8 mouse cellular contexts compared by ENCODE assay signal in the genomic region with DNA sequence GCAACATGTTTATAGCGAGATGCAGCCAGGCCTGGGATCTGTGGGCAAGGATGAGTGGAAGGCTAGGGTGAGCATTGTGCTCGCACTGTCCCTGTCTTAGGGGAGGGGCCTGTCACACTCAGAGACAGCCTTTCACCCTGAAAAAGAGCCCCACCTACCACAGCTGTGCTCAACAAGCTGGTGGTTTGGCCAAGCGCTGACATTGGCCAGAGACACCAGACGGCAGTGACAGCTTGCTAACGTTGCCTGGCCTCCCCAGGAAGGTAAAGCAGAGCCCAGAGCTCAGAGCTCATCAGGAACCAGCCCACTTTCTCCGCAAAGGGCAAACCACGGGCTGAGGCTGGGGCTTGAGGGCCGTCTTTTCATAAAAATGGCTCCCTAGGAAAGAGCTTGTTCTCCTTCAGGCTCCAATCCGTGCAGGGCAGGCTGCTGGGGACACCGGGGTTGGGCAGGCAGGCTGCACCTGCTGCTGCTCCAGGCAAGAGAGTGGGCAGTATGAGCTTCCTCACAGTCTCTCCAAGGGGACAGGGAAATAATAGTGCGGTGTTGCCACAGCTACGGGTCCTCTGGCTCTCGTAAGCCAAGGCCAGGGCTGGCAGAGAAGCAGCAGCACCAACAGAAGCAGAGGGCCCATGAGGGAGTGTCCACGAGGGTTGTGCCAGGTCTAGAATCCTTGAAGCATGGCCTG. TPM values are rescaled to one million over a fixed set of nuclear protein-coding genes. Genes with fewer than 3 reads are reported as not detected.
DNase-seq lines count a peak whose midpoint lies in the region; ATAC-seq and TF ChIP-seq lines count a peak whose summit lies in the region.

No protein-coding gene starts in this region.

- no peak for TF ChIP-seq CTCF in midbrain, postnatal 0 days (IDR thresholded peaks at IDR 0.05)

- H3K27me3 ChIP-seq in embryonic facial prominence, embryonic 14.5 days (replicated peaks; ENCODE audit: control insufficient read depth, insufficient read depth, low read length), result peaks cover 25% of the 10 kb centered on the region
- H3K27me3 ChIP-seq in midbrain, postnatal 0 days (ENCODE audit: insufficient read depth, low read length), result no peaks in the 10 kb centered on the region

- ATAC-seq in embryonic facial prominence, embryonic 14.5 days (ENCODE audit: low read depth), result peak; percentile 43; the same call in 1 of the 2 replicates
- ATAC-seq in midbrain, postnatal 0 days (ENCODE audit: low FRiP score), result peak; percentile 29; the same call in 1 of the 2 replicates

- H3K27ac ChIP-seq in embryonic facial prominence, embryonic 14.5 days (replicated peaks; ENCODE audit: low read depth, low read length), result no peak overlapping the region; the same call in 1 of the 2 replicates
- peak overlapping the region; percentile 32; the same call in 1 of the 2 replicates for H3K27ac ChIP-seq in midbrain, postnatal 0 days (ENCODE audit: low read depth, low read length)

- DNase-seq in layer of hippocampus, adult 11-12 months (ENCODE audit: low spot score), result peak; percentile 54
- no peak for DNase-seq in layer of hippocampus, postnatal 14 days (ENCODE audit: low spot score in 2 of 2)
- DNase-seq in adrenal gland, postnatal 25 days, result peak; percentile 53
- DNase-seq in embryonic facial prominence, embryonic 14.5 days (ENCODE audit: low spot score), result peak; percentile 50
- DNase-seq in midbrain, postnatal 0 days (ENCODE audit: low spot score), result peak; percentile 86
- no peak for DNase-seq in urinary bladder, postnatal 36 days (ENCODE audit: low spot score in 2 of 2)
- DNase-seq in embryo, embryonic 9.5 days (ENCODE audit: extremely low spot score), result no peak
- DNase-seq in right cerebral cortex, postnatal 14 days, result no peak

- no peak overlapping the region for H3K4me3 ChIP-seq in embryonic facial prominence, embryonic 14.5 days (ENCODE audit: low read depth, low read length)
- H3K4me3 ChIP-seq in midbrain, postnatal 0 days (ENCODE audit: low read depth, low read length), result no peak overlapping the region

- no peaks in the 10 kb centered on the region for H3K9me3 ChIP-seq in embryonic facial prominence, embryonic 14.5 days (ENCODE audit: control insufficient read depth, low read length)
- no peaks in the 10 kb centered on the region for H3K9me3 ChIP-seq in midbrain, postnatal 0 days (ENCODE audit: low read length)

- WGBS in embryonic facial prominence, embryonic 14.5 days, result 49% methylated on average over 14 of the region's 14 CpGs
- 40% methylated on average over 14 of the region's 14 CpGs for WGBS in midbrain, postnatal 0 days

- no peak overlapping the region for H3K4me2 ChIP-seq in embryonic facial prominence, embryonic 14.5 days (ENCODE audit: low read depth, low read length)
- no peak overlapping the region for H3K4me2 ChIP-seq in midbrain, postnatal 0 days (ENCODE audit: low read depth, low read length, poor library complexity, severe bottlenecking)

- H3K4me1 ChIP-seq in embryonic facial prominence, embryonic 14.5 days (ENCODE audit: control insufficient read depth, insufficient read depth, low read length), result peaks cover 19% of the 10 kb centered on the region
- H3K4me1 ChIP-seq in midbrain, postnatal 0 days (ENCODE audit: insufficient read depth, low read length), result peaks cover 21% of the 10 kb centered on the region

- H3K9ac ChIP-seq in embryonic facial prominence, embryonic 14.5 days (ENCODE audit: low read depth, low read length), result no peak overlapping the region
- H3K9ac ChIP-seq in midbrain, postnatal 0 days (replicated peaks; ENCODE audit: low read length, poor library complexity, severe bottlenecking), result peak overlapping the region; percentile 29; the same call in 1 of the 2 replicates

- no peaks in the 10 kb centered on the region for H3K36me3 ChIP-seq in embryonic facial prominence, embryonic 14.5 days (ENCODE audit: control insufficient read depth, insufficient read depth, low read length)
- no peaks in the 10 kb centered on the region for H3K36me3 ChIP-seq in midbrain, postnatal 0 days (ENCODE audit: insufficient read depth, low read length)

RNA-seq across cellular contexts. Expression of gene Aatk, which starts 4.3 kb away (rescaled TPM):
- 100 to 1,000 TPM; 193 to 202 TPM for total RNA-seq in layer of hippocampus, postnatal 14 days (2021)
- 11.8 and 15.5 TPM in 2 replicates for total RNA-seq in adrenal gland, postnatal 25 days (2021)
- polyA plus RNA-seq in embryonic facial prominence, embryonic 14.5 days (2014; fragmentation: Nextera tagmentation; extraction: Ambion mirVana), result 8.7 and 10.8 TPM in 2 replicates
- total RNA-seq in midbrain, postnatal 0 days (2014; rRNA removed), result 170 and 178 TPM in 2 replicates
- polyA plus RNA-seq in midbrain, postnatal 0 days (2015; fragmentation: Nextera tagmentation; extraction: Ambion mirVana), result 44.9 and 46.9 TPM in 2 replicates

RNA-seq across cellular contexts. Expression of gene Cep131, which starts 35.4 kb away (rescaled TPM):
- 10 to 100 TPM; 43.9 to 44.9 TPM for total RNA-seq in layer of hippocampus, postnatal 14 days (2021)
- 194 and 411 TPM in 2 replicates for total RNA-seq in adrenal gland, postnatal 25 days (2021)
- polyA plus RNA-seq in embryonic facial prominence, embryonic 14.5 days (2014; fragmentation: Nextera tagmentation; extraction: Ambion mirVana), result 23.7 and 28.2 TPM in 2 replicates
- total RNA-seq in midbrain, postnatal 0 days (2014; rRNA removed), result 17.7 and 19.0 TPM in 2 replicates
- 25.4 and 27.7 TPM in 2 replicates for polyA plus RNA-seq in midbrain, postnatal 0 days (2015; fragmentation: Nextera tagmentation; extraction: Ambion mirVana)

RNA-seq across cellular contexts. Expression of gene Tepsin, which starts 47.3 kb away (rescaled TPM):
- total RNA-seq in layer of hippocampus, postnatal 14 days (2021), result 10 to 100 TPM; 17.2 to 18.0 TPM
- total RNA-seq in adrenal gland, postnatal 25 days (2021), result 17.1 and 18.1 TPM in 2 replicates
- 13.1 and 14.1 TPM in 2 replicates for polyA plus RNA-seq in embryonic facial prominence, embryonic 14.5 days (2014; fragmentation: Nextera tagmentation; extraction: Ambion mirVana)
- 28.6 and 32.1 TPM in 2 replicates for total RNA-seq in midbrain, postnatal 0 days (2014; rRNA removed)
- polyA plus RNA-seq in midbrain, postnatal 0 days (2015; fragmentation: Nextera tagmentation; extraction: Ambion mirVana), result 14.9 and 17.6 TPM in 2 replicates

RNA-seq across cellular contexts. Expression of gene Ndufaf8, which starts 47.5 kb away (rescaled TPM):
- total RNA-seq in layer of hippocampus, postnatal 14 days (2021), result 10 to 100 TPM; 34.9 to 38.0 TPM
- 57.7 and 60.1 TPM in 2 replicates for total RNA-seq in adrenal gland, postnatal 25 days (2021)
- polyA plus RNA-seq in embryonic facial prominence, embryonic 14.5 days (2014; fragmentation: Nextera tagmentation; extraction: Ambion mirVana), result 76.4 and 88.7 TPM in 2 replicates
- total RNA-seq in midbrain, postnatal 0 days (2014; rRNA removed), result 32.9 and 64.8 TPM in 2 replicates
- 56.8 and 57.0 TPM in 2 replicates for polyA plus RNA-seq in midbrain, postnatal 0 days (2015; fragmentation: Nextera tagmentation; extraction: Ambion mirVana)

Comparison
In these comparisons a context has a peak if more than half of its experiments do, and no peak if none do; other contexts are left out.
1. DNase-seq: peak in layer of hippocampus, adult 11-12 months (single experiment), adrenal gland, postnatal 25 days (single experiment), embryonic facial prominence, embryonic 14.5 days (single experiment) and midbrain, postnatal 0 days (single experiment); none in layer of hippocampus, postnatal 14 days (0 of 2), urinary bladder, postnatal 36 days (0 of 2), embryo, embryonic 9.5 days (single experiment) and right cerebral cortex, postnatal 14 days (single experiment).
2. RNA of gene Aatk, which starts 4.3 kb away (total RNA-seq): 193 to 202 TPM in layer of hippocampus, postnatal 14 days and 170 to 178 TPM in midbrain, postnatal 0 days; 11.8 to 15.5 TPM in adrenal gland, postnatal 25 days; every median in the first group is over 10 times any median in the second.